Mouse (Mus musculus): ENCODE measurements around the gene Arfgap2.

- TF ChIP-seq CTCF (IDR thresholded peaks at IDR 0.05; ENCODE audit: low read depth) (no peak), EP300 (IDR thresholded peaks at IDR 0.05; ENCODE audit: low read depth) (no peak)
Measured at GRCm38 (mm10) chr2:91308680-91309079, 43.9 kb downstream of the Arfgap2 start.
